Mouse (Mus musculus): ENCODE measurements around the gene Arhgap21.

Gene Arhgap21

GRCm38 (mm10) chr2:20968441-20969200 lies at the start of gene Arhgap21:
TSS of gene Arhgap21 (minus strand) at chr2:20968881.
- DNase-seq (ENCODE audit: low spot score in 2 of 2): peak; percentile 51 to 74

- no peak for DNase-seq (ENCODE audit: low spot score in 2 of 2)
Observed at GRCm38 (mm10) chr2:21016589-21016988, 47.9 kb upstream of the Arhgap21 start.

GRCm38 (mm10) chr2:21010806-21011397 lies 42.2 kb upstream of the Arhgap21 start:
- DNase-seq (ENCODE audit: low spot score in 2 of 2): peak in 1 of 2 experiments; percentile 43

- peak in 1 of 2 experiments; percentile 61 for DNase-seq (ENCODE audit: low spot score in 2 of 2)
Observed at GRCm38 (mm10) chr2:21010219-21010618, 41.5 kb upstream of the Arhgap21 start.

- DNase-seq (ENCODE audit: low spot score in 2 of 2): peak in 1 of 2 experiments; percentile 49
Observed at GRCm38 (mm10) chr2:21009258-21010140, 40.8 kb upstream of the Arhgap21 start.

GRCm38 (mm10) chr2:21002538-21002937 lies 33.9 kb upstream of the Arhgap21 start:
- peak in 1 of 2 experiments; percentile 29 for DNase-seq (ENCODE audit: low spot score in 2 of 2)

- no peak for DNase-seq (ENCODE audit: low spot score in 2 of 2)
Observed at GRCm38 (mm10) chr2:21001156-21001555, 32.5 kb upstream of the Arhgap21 start.

- DNase-seq (ENCODE audit: low spot score in 2 of 2): no peak
Observed at GRCm38 (mm10) chr2:20995547-20995946, 26.9 kb upstream of the Arhgap21 start.

- no peak for DNase-seq (ENCODE audit: low spot score in 2 of 2)
Observed at GRCm38 (mm10) chr2:20991508-20991907, 22.8 kb upstream of the Arhgap21 start.

- DNase-seq (ENCODE audit: low spot score in 2 of 2): no peak
Observed at GRCm38 (mm10) chr2:20990907-20991306, 22.2 kb upstream of the Arhgap21 start.

GRCm38 (mm10) chr2:20990056-20990455 lies 21.4 kb upstream of the Arhgap21 start:
- DNase-seq (ENCODE audit: low spot score in 2 of 2): no peak

GRCm38 (mm10) chr2:20987822-20988221 lies 19.1 kb upstream of the Arhgap21 start:
- DNase-seq (ENCODE audit: low spot score in 2 of 2): no peak

GRCm38 (mm10) chr2:20978726-20979125 lies 10.0 kb upstream of the Arhgap21 start:
- DNase-seq (ENCODE audit: low spot score in 2 of 2): no peak

- no peak for DNase-seq (ENCODE audit: low spot score in 2 of 2)
Observed at GRCm38 (mm10) chr2:20977051-20977450, 8.4 kb upstream of the Arhgap21 start.

GRCm38 (mm10) chr2:20973513-20973912 lies 4.8 kb upstream of the Arhgap21 start:
- DNase-seq (ENCODE audit: low spot score in 2 of 2): no peak

GRCm38 (mm10) chr2:20972180-20972579 lies 3.5 kb upstream of the Arhgap21 start:
- DNase-seq (ENCODE audit: low spot score in 2 of 2): no peak

- no peak for DNase-seq (ENCODE audit: low spot score in 2 of 2)
Observed at GRCm38 (mm10) chr2:20971628-20972027, 2.9 kb upstream of the Arhgap21 start.

GRCm38 (mm10) chr2:20969201-20970200 lies 820 bp upstream of the Arhgap21 start:
- DNase-seq (ENCODE audit: low spot score in 2 of 2): peak; percentile 84 to 93

GRCm38 (mm10) chr2:20967646-20968351 lies 882 bp downstream of the Arhgap21 start:
- peak in 1 of 2 experiments; percentile 26 for DNase-seq (ENCODE audit: low spot score in 2 of 2)

- peak in 1 of 2 experiments; percentile 41 for DNase-seq (ENCODE audit: low spot score in 2 of 2)
Observed at GRCm38 (mm10) chr2:20967101-20967645, 1.5 kb downstream of the Arhgap21 start.

Data from cerebellum, postnatal 4 days (tissue).